Mouse (Mus musculus) midbrain, embryonic 15.5 days (tissue): Measurements from ENCODE around the gene Scamp4. TPM values are rescaled to one million over a fixed set of nuclear protein-coding genes. Genes with fewer than 3 reads are reported as not detected.
"Not testable (repeated sequence)": the region's sequence is repeated elsewhere in the genome, so short reads cannot be mapped to it uniquely, and the experiment has no call there.

ENCODE experiments used
- ATAC-seq: fragments of 200-750 bp; cut with Nextera tagmentation; replicated peaks from 2 replicates; pipeline ENCODE4 v1.8.0; 2017; ENCODE audit warnings: moderate TSS enrichment
- H3K27ac ChIP-seq: fragments of 300-500 bp; sonication (generic); 2 replicates; pipeline ENCODE4 v1.5.1; 2015; ENCODE audit warnings: mild to moderate bottlenecking, inconsistent platforms
- H3K27me3 ChIP-seq: fragments of 300-500 bp; sonication (generic); replicated peaks from 2 replicates; pipeline ENCODE4 v1.6.1; 2015; ENCODE audit warnings: inconsistent platforms
- H3K36me3 ChIP-seq: fragments of 300-500 bp; sonication (generic); replicated peaks from 2 replicates; pipeline ENCODE4 v1.6.1; 2015; ENCODE audit warnings: inconsistent platforms
- H3K4me1 ChIP-seq: fragments of 300-500 bp; sonication (generic); 2 replicates; pipeline ENCODE4 v1.6.1; 2015; ENCODE audit warnings: inconsistent platforms
- H3K4me2 ChIP-seq: fragments of 300-500 bp; sonication (generic); 2 replicates; pipeline ENCODE4 v1.6.1; 2015; ENCODE audit warnings: inconsistent platforms, mild to moderate bottlenecking, moderate library complexity
- H3K4me3 ChIP-seq: fragments of 300-500 bp; sonication (generic); 2 replicates; pipeline ENCODE4 v1.5.1; 2015; ENCODE audit warnings: mild to moderate bottlenecking, inconsistent platforms
- H3K9ac ChIP-seq: fragments of 300-500 bp; sonication (generic); 2 replicates; pipeline ENCODE4 v1.6.1; 2015; ENCODE audit warnings: mild to moderate bottlenecking, inconsistent platforms
- H3K9me3 ChIP-seq: fragments of 300-500 bp; sonication (generic); 2 replicates; pipeline ENCODE4 v1.6.1; 2016; ENCODE audit warnings: inconsistent platforms
- WGBS: fragments of 180-500 bp; shearing (Covaris S2); methylation state at CpG from one replicate; pipeline ENCODE4 v1.1.7; 2015; ENCODE audit warnings: mixed read lengths; 5-methylcytosine and 5-hydroxymethylcytosine counted together
- polyA plus RNA-seq: library from polyadenylated mRNA; unstranded; fragments of >200 nt; fragmentation: Nextera tagmentation; extraction: Ambion mirVana; gene quantifications from 2 replicates; pipeline ENCODE4 v1.2.1, GENCODE M21; 2015

Scamp4 gene
- polyA plus RNA-seq, 1 experiment from 2014 or later = 65.0 TPM

GRCm38 (mm10) chr10:80620796-80621689, 18.4 kb downstream of the Scamp4 start:
- peak overlapping the region; percentile 98 for H3K27ac ChIP-seq
- peak overlapping the region; percentile 52 for H3K9ac ChIP-seq
- peaks cover 31% of the 10 kb centered on the region for H3K4me1 ChIP-seq
- no peaks in the 10 kb centered on the region for H3K27me3 ChIP-seq
- ATAC-seq = no peak
- peak overlapping the region; percentile 76 for H3K4me3 ChIP-seq
- H3K9me3 ChIP-seq = no peaks in the 10 kb centered on the region
- 53% methylated on average over 16 of the region's 16 CpGs for WGBS
- peaks cover under 1% of the 10 kb centered on the region; the same call in 1 of the 2 replicates for H3K36me3 ChIP-seq
- peak overlapping the region; percentile 71 for H3K4me2 ChIP-seq

- peaks cover 31% of the 10 kb centered on the region for H3K4me1 ChIP-seq
- H3K9ac ChIP-seq = peak overlapping the region; percentile 52
- H3K4me2 ChIP-seq = peak overlapping the region; percentile 71
- no peaks in the 10 kb centered on the region for H3K36me3 ChIP-seq
- peak overlapping the region; percentile 76 for H3K4me3 ChIP-seq
- H3K27me3 ChIP-seq = no peaks in the 10 kb centered on the region
- ATAC-seq = peak; percentile 5; the same call in 1 of the 2 replicates
- H3K9me3 ChIP-seq = no peaks in the 10 kb centered on the region
- WGBS = 2% methylated on average over 9 of the region's 9 CpGs
- peak overlapping the region; percentile 98 for H3K27ac ChIP-seq
Measured at GRCm38 (mm10) chr10:80621690-80621939, 18.9 kb downstream of the Scamp4 start.

DNA sequence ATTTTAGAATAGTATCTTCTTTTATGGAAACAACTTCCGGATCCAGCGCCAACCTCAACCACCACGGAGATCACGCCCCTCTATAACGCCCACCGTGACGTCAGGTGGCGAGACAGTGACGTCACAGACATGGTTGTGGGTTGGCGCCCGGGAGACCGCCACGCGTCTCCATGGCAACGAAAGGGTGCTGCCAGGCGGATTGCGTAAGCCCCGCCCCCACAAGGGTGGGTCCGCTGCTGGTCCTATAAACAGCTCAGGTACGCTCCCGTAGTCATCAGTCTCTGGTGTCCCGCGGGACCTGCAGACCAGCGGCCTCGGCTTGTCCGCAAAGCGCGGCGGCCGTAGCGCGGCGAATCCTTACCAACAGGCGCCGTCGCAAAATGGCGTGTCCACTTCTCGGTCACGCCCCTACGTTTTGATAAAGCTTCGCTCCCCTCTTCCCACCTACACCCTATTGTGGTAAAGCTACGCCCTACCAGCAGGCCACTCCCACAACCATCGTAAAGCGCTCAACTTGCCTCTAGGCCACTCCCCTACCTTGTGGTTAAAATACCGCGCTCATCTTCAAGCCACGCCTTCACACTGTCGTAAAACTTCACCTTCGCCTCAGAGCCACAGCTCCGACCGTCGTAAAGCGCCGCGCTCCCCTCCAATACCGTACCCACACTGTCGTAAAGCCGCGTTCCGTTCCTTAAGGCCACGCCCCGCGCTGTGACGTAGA, 19.4 kb downstream of the Scamp4 start:
- Histone ChIP-seq H3K27me3 (no peaks in the 10 kb centered on the region), H3K36me3 (no peaks in the 10 kb centered on the region), H3K27ac (peak overlapping the region; percentile 98), H3K9ac (peak overlapping the region; percentile 52), H3K4me1 (peaks cover 31% of the 10 kb centered on the region), H3K4me2 (peak overlapping the region; percentile 89), H3K4me3 (peak overlapping the region; percentile 76), H3K9me3 (no peaks in the 10 kb centered on the region)
- WGBS = under 1% methylated on average over 64 of the region's 64 CpGs
- peak; percentile 96 for ATAC-seq

- H3K4me3 ChIP-seq = peak within 1 kb of the TSS; percentile 76
- ATAC-seq = peak; percentile 21
- peak within 1 kb of the TSS; percentile 98 for H3K27ac ChIP-seq
- no peaks in the 10 kb centered on the region for H3K36me3 ChIP-seq
- peak within 1 kb of the TSS; percentile 87 for H3K9ac ChIP-seq
- H3K27me3 ChIP-seq = no peaks in the 10 kb centered on the region
- under 1% methylated on average over 80 of the region's 85 CpGs for WGBS
- H3K9me3 ChIP-seq = no peaks in the 10 kb centered on the region
- peaks cover 38% of the 10 kb centered on the region for H3K4me1 ChIP-seq
- peak within 1 kb of the TSS; percentile 89 for H3K4me2 ChIP-seq
Measured at GRCm38 (mm10) chr10:80622661-80623456, 20.2 kb downstream of the Scamp4 start, which contains the start of gene Csnk1g2. Gene Csnk1g2, plus strand, starts transcription at chr10:80622838.

- no peak for ATAC-seq
Measured at GRCm38 (mm10) chr10:80623457-80624191, 21.0 kb downstream of the Scamp4 start.

DNA sequence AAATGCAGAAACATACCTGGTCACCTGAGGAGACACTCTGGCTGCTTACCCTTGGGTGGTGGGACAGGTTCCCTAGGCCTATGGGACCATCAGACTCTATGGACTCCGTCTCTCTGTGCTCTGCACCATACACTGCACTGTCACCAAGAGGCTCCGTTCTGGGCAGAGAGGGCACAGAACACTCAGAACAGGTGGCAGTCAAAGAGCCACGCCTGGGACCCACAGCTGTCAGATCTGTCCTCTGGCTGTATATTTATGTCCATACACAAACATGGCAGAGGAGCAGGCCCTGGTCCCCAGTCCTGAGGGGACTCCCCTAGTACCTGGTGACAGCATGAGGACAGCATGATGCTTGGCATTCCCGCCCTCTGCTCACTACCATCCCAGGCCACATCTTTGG, 23.1 kb downstream of the Scamp4 start:
- Histone ChIP-seq H3K4me3 (no peak overlapping the region), H3K9me3 (no peaks in the 10 kb centered on the region), H3K9ac (no peak overlapping the region), H3K27ac (no peak overlapping the region), H3K36me3 (no peaks in the 10 kb centered on the region), H3K4me1 (peaks cover 41% of the 10 kb centered on the region), H3K4me2 (no peak overlapping the region), H3K27me3 (no peaks in the 10 kb centered on the region)
- no peak for ATAC-seq
- WGBS = 93% methylated on average over 4 of the region's 4 CpGs

More at GRCm38 (mm10) chr10:80623457-80624191, 21.0 kb downstream of the Scamp4 start:
- H3K4me1 ChIP-seq = peaks cover 39% of the 10 kb centered on the region
- peak overlapping the region; percentile 89 for H3K4me2 ChIP-seq
- peak overlapping the region; percentile 76 for H3K4me3 ChIP-seq
- WGBS = 18% methylated on average over 15 of the region's 15 CpGs
- no peaks in the 10 kb centered on the region for H3K27me3 ChIP-seq
- no peaks in the 10 kb centered on the region for H3K36me3 ChIP-seq
- H3K27ac ChIP-seq = peak overlapping the region; percentile 98
- no peaks in the 10 kb centered on the region for H3K9me3 ChIP-seq
- peak overlapping the region; percentile 87 for H3K9ac ChIP-seq

DNA sequence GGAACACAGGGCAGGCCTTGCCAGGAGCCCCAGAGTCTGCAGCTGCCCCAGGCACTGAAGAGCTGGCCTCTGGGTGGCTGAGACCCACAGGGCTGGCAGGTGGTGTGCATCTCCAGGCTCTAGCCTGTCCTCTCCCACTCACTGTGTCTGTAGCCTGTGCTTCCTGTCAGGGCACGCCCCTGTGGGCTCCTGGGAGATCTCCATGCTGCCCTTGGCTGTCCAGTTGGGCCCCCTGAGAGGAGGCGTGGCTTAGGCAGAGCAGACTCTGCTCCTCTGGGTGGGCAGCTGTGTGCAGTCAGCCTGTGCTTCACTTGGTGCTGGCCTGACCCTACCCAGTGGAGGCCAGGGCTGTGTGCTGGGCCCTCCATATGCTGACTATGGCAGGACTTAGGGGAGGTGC, 25.0 kb downstream of the Scamp4 start:
- no peak for ATAC-seq
- H3K27ac ChIP-seq = no peak overlapping the region
- no peaks in the 10 kb centered on the region for H3K36me3 ChIP-seq
- no peaks in the 10 kb centered on the region for H3K9me3 ChIP-seq
- no peak overlapping the region for H3K4me3 ChIP-seq
- no peak overlapping the region; the same call in 1 of the 2 replicates for H3K9ac ChIP-seq
- no peaks in the 10 kb centered on the region for H3K27me3 ChIP-seq
- 83% methylated on average over 2 of the region's 2 CpGs for WGBS
- H3K4me2 ChIP-seq = no peak overlapping the region
- H3K4me1 ChIP-seq = peaks cover 33% of the 10 kb centered on the region

DNA sequence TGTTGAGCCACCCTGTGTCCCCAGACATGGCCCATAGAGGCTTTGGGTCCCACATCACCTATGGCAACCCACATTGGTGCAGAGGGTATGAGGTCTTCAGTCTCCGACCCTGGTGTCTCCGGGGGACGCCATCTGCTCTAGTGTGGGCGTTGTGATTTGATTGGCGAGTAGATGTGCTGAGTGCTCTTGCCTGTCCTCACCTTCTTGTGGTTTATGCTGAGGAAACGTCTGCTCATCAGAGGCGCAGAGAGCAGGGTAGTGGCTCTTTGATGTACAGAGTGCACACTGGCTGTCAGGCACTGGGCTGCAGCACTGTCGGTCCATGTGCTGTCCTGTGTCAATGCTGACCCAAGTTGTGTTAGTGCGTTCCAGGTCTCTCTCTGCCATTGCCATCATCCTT, 26.3 kb downstream of the Scamp4 start:
- peaks cover 24% of the 10 kb centered on the region for H3K4me1 ChIP-seq
- no peak for ATAC-seq
- H3K9ac ChIP-seq = no peak overlapping the region
- 80% methylated on average over 9 of the region's 9 CpGs for WGBS
- H3K36me3 ChIP-seq = no peaks in the 10 kb centered on the region
- no peak overlapping the region for H3K27ac ChIP-seq
- H3K4me3 ChIP-seq = no peak overlapping the region
- no peaks in the 10 kb centered on the region for H3K27me3 ChIP-seq
- H3K9me3 ChIP-seq = no peaks in the 10 kb centered on the region
- no peak overlapping the region for H3K4me2 ChIP-seq

- H3K36me3 ChIP-seq = peaks cover 53% of the 10 kb centered on the region
- WGBS = 92% methylated on average over 6 of the region's 6 CpGs
- no peak overlapping the region for H3K27ac ChIP-seq
- H3K27me3 ChIP-seq = no peaks in the 10 kb centered on the region
- no peak for ATAC-seq
- no peak overlapping the region for H3K4me3 ChIP-seq
- H3K4me1 ChIP-seq = no peaks in the 10 kb centered on the region
- no peak overlapping the region for H3K9ac ChIP-seq
- no peaks in the 10 kb centered on the region for H3K9me3 ChIP-seq
- no peak overlapping the region for H3K4me2 ChIP-seq
Measured at GRCm38 (mm10) chr10:80635345-80635744, 32.7 kb downstream of the Scamp4 start.

DNA sequence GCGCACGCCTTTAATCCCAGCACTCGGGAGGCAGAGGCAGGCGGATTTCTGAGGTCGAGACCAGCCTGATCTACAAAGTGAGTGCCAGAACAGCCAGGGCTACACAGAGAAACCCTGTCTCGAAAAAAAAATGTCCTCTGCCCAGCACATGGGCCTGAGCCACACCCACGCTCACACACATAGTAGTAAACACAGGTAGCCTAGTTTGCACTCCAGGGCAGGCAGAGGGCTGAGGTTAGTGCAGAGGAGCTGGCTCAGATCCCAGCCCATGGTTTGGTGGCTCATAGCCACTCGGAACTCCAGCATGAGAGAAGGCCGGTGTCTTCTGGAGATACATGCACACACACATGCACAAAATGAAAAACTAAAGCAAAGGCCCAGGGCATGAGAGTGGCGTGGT, 44.3 kb downstream of the Scamp4 start:
- H3K9ac ChIP-seq = no peak overlapping the region
- no peaks in the 10 kb centered on the region for H3K27me3 ChIP-seq
- no peak overlapping the region for H3K27ac ChIP-seq
- H3K36me3 ChIP-seq = peaks cover 43% of the 10 kb centered on the region
- no peaks in the 10 kb centered on the region for H3K9me3 ChIP-seq
- no peak overlapping the region for H3K4me3 ChIP-seq
- H3K4me1 ChIP-seq = no peaks in the 10 kb centered on the region
- 94% methylated on average over 10 of the region's 10 CpGs for WGBS
- no peak for ATAC-seq
- H3K4me2 ChIP-seq = no peak overlapping the region

- H3K4me2 ChIP-seq, H3K9me3 ChIP-seq, H3K9ac ChIP-seq, H3K27ac ChIP-seq, H3K4me3 ChIP-seq, ATAC-seq, H3K27me3 ChIP-seq: not testable (repeated sequence)
- peaks cover 16% of the 10 kb centered on the region for H3K4me1 ChIP-seq
- WGBS = 91% methylated on average over 6 of the region's 6 CpGs
- H3K36me3 ChIP-seq = peaks cover 15% of the 10 kb centered on the region
Measured at GRCm38 (mm10) chr10:80649910-80650309, 47.2 kb downstream of the Scamp4 start.
